Mouse (Mus musculus) stomach, embryonic 15.5 days (tissue): ENCODE data around the gene Cdh15. TPM values are rescaled to one million over a fixed set of nuclear protein-coding genes. Genes with fewer than 3 reads are reported as not detected.

Experiments used
- ATAC-seq: fragments of 200-750 bp; cut with Nextera tagmentation; 2 replicates; pipeline ENCODE4 v1.8.0; 2017; ENCODE audit warnings: low read depth, moderate number of reproducible peaks, moderate TSS enrichment; ENCODE audit not compliant: insufficient read depth, low FRiP score
- H3K27ac ChIP-seq: fragments of 300-500 bp; sonication (generic); 2 replicates; pipeline ENCODE4 v1.5.1; 2015; ENCODE audit warnings: mild to moderate bottlenecking, inconsistent platforms
- H3K27me3 ChIP-seq: fragments of 300-500 bp; sonication (generic); replicated peaks from 2 replicates; pipeline ENCODE4 v1.6.1; 2015; ENCODE audit warnings: inconsistent platforms
- H3K36me3 ChIP-seq: fragments of 300-500 bp; sonication (generic); 2 replicates; pipeline ENCODE4 v1.6.1; 2015; ENCODE audit warnings: inconsistent platforms
- H3K4me1 ChIP-seq: fragments of 300-500 bp; sonication (generic); 2 replicates; pipeline ENCODE4 v1.6.1; 2015; ENCODE audit warnings: inconsistent platforms
- H3K4me2 ChIP-seq: fragments of 300-500 bp; sonication (generic); 2 replicates; pipeline ENCODE4 v1.6.1; 2015; ENCODE audit warnings: mild to moderate bottlenecking, inconsistent platforms
- H3K4me3 ChIP-seq: fragments of 300-500 bp; sonication (generic); replicated peaks from 2 replicates; pipeline ENCODE4 v1.5.1; 2015; ENCODE audit warnings: inconsistent platforms
- H3K9ac ChIP-seq: fragments of 300-500 bp; sonication (generic); 2 replicates; pipeline ENCODE4 v1.6.1; 2015; ENCODE audit warnings: inconsistent platforms
- H3K9me3 ChIP-seq: fragments of 300-500 bp; sonication (generic); 2 replicates; pipeline ENCODE4 v1.6.1; 2016; ENCODE audit warnings: inconsistent platforms
- WGBS: fragments of 180-500 bp; shearing (Covaris S2); methylation state at CpG from one replicate; pipeline ENCODE4 v1.1.7; 2015; 5-methylcytosine and 5-hydroxymethylcytosine counted together
- polyA plus RNA-seq: library from polyadenylated mRNA; unstranded; fragments of >200 nt; fragmentation: Nextera tagmentation; extraction: Ambion mirVana; gene quantifications from 2 replicates; pipeline ENCODE4 v1.2.1, GENCODE M21; 2015

Cdh15 gene
- polyA plus RNA-seq, result 0.49 and 0.88 TPM in 2 replicates

DNA sequence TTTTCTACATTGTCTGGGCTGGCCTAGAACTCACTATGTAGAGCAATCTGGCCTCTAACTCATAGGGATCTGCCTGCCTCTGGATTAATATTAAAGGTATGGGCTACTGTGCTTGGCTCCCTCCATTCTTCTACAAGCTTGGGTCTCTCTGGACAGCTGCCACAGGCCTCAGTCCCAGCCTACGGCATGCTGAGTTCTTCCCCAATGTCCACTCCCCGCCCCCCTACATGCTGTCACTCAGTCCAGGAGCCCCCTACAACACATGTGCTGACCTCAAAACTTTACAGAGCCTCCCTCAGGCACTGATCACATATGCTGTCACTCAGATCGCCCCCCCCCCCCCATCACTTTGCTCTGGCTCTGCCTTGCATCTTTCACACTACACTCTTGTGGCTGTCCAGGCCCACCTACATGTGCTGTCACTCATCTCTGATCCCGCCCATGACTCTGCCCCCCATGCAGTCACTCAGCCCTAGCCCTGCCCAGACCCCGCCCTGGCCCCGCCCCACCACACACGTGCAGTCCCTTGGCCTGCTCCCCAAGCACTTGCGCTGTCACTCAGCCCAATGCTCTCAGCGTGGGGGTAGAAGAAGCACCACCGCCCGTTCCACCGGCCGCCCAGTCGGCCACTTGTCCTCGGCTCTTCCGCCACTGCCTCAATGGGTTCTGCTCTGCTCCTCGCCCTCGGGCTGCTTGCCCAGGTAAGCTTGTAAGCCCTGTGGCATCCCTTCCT, at the start of gene Cdh15:
Gene Cdh15, plus strand, starts transcription at position 138 of the 733 bp plus-strand sequence.
- H3K27me3 ChIP-seq, result no peaks in the 10 kb centered on the region
- H3K4me2 ChIP-seq, result peak within 1 kb of the TSS; percentile 36
- H3K36me3 ChIP-seq, result no peaks in the 10 kb centered on the region
- 17% methylated on average over 18 of the region's 18 CpGs for WGBS
- H3K4me1 ChIP-seq, result 0 out of 2 replicates have a peak, but pooled peaks cover 7% of the 10 kb centered on the region
- H3K27ac ChIP-seq, result no peak within 1 kb of the TSS
- no peaks in the 10 kb centered on the region for H3K9me3 ChIP-seq
- no peak within 1 kb of the TSS for H3K4me3 ChIP-seq
- H3K9ac ChIP-seq, result no peak within 1 kb of the TSS
- peak; percentile 88 for ATAC-seq

DNA sequence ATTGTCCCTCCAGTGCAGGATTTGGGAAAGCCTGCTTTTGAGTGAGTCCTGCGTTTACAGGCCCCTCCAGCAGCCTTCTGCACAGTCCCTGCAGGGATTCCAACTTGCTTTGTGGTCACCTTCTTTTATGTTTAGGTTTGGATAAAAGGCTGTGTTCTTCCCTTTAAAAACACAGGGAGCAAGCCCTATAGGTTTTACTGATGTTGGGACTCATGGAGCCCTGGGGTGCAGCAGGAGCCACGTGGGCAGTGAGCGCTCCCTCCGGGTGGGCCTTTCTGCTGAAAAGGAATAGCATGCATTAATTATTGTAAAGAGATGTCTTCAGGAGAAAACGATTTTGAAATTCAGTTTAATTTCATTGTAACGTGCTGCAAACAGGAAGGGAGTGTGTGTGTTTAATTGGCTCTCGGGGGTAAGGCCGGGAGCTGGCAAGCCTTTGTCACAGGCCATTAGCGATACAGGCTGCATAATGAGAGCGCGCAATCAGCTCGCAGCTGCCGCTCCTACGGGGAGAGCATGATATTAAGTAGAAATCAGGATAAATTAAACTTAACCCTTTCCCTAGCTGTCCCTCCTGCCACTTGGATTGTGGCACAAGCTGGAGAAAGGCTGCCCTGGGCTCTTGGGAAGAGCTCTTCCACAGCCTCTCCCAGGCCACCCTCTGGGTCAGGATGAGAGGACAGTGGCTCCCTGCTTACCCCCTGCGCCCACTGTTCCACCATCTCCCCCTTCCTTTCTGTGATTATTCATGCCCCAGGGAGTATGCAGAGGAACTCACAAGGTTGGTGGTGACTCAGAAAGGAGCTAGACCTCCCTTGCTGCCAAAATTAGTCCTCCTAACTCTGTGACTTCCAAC, 43.6 kb upstream of the Cdh15 start:
- Histone ChIP-seq H3K4me1 (no peaks in the 10 kb centered on the region), H3K4me2 (no peak overlapping the region), H3K27ac (no peak overlapping the region), H3K36me3 (no peaks in the 10 kb centered on the region), H3K27me3 (no peaks in the 10 kb centered on the region), H3K4me3 (no peak overlapping the region), H3K9me3 (no peaks in the 10 kb centered on the region), H3K9ac (no peak overlapping the region)
- ATAC-seq, result no peak
- WGBS, result 54% methylated on average over 15 of the region's 15 CpGs

DNA sequence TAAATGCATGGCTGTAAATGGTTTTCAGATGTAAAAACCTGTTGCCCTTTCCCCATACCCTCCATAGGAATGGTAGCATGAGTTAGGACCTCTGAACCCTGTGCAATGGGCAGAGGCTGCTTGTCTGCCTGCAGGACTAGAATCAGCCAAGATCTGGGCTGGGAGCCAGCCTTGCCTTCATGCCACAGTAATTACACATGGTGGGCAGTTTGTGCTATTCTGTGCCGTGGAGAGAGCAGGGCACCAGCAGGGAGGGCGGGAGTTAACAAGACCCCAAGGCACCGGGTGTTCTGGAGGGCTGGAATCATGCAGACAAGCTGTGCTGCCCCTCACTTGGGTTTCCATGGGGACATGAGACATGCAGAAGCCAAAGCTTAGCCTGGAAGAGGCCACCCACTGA, 42.4 kb upstream of the Cdh15 start:
- Histone ChIP-seq H3K4me2 (no peak overlapping the region), H3K4me1 (no peaks in the 10 kb centered on the region), H3K9ac (no peak overlapping the region), H3K27ac (no peak overlapping the region), H3K9me3 (no peaks in the 10 kb centered on the region), H3K4me3 (no peak overlapping the region), H3K27me3 (no peaks in the 10 kb centered on the region), H3K36me3 (no peaks in the 10 kb centered on the region)
- 66% methylated on average over 3 of the region's 3 CpGs for WGBS
- no peak for ATAC-seq

DNA sequence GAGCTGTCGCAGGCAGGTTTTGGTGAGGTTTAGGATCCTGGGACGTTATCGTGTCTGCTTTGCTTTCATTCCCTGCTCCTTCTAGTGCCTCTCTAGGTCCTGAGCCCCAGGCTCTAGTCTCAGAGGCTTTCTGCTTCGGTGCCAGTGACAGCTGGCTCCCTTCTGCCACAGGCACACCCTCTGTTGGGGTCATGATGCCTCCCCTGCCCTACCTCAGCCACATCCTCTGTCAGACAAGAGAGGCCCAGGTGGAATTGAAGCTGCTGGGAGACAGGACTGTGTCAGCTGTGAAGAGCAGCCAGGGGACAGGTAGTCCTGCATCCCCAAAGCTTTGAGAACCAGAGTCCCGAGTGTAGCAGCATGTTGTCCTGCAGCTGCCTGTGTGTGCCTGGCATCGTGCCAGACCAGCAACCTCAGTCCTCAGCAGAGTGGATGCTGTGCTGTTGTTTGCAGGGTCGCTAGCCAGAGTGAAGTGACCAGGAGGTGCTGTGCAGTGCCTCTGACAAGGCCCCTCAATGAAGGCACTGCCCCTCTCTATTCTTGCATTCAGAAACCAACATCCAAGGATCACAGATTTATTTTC, 40.7 kb upstream of the Cdh15 start:
- H3K4me1 ChIP-seq, result no peaks in the 10 kb centered on the region
- no peaks in the 10 kb centered on the region for H3K9me3 ChIP-seq
- no peaks in the 10 kb centered on the region for H3K27me3 ChIP-seq
- 67% methylated on average over 7 of the region's 7 CpGs for WGBS
- H3K27ac ChIP-seq, result no peak overlapping the region
- H3K9ac ChIP-seq, result no peak overlapping the region
- no peaks in the 10 kb centered on the region for H3K36me3 ChIP-seq
- ATAC-seq, result no peak
- no peak overlapping the region for H3K4me3 ChIP-seq
- H3K4me2 ChIP-seq, result no peak overlapping the region

DNA sequence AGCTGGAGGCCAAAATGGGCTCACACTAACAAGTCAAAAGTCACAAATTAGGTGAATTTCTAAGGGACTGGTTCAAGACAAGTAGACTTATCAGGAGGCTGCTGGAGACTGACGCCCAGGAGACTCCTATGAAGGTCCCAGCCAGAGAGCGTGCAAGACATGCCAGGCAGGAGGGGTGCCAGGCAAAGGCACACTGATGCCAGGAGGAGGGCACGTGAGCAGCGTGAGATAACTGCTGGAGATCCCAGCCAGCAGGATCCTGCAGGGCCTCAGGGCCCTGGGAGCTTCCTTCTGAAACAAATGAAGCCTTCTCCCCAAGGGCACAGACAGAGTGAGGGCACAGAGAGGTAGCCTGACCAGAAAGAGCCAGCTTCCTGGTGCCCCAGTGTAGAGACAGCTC, 39.9 kb upstream of the Cdh15 start:
- ATAC-seq, result no peak
- no peaks in the 10 kb centered on the region for H3K4me1 ChIP-seq
- 90% methylated on average over 4 of the region's 4 CpGs for WGBS
- H3K9me3 ChIP-seq, result no peaks in the 10 kb centered on the region
- H3K36me3 ChIP-seq, result no peaks in the 10 kb centered on the region
- no peaks in the 10 kb centered on the region for H3K27me3 ChIP-seq
- no peak overlapping the region for H3K9ac ChIP-seq
- no peak overlapping the region for H3K27ac ChIP-seq
- H3K4me3 ChIP-seq, result no peak overlapping the region
- no peak overlapping the region for H3K4me2 ChIP-seq

DNA sequence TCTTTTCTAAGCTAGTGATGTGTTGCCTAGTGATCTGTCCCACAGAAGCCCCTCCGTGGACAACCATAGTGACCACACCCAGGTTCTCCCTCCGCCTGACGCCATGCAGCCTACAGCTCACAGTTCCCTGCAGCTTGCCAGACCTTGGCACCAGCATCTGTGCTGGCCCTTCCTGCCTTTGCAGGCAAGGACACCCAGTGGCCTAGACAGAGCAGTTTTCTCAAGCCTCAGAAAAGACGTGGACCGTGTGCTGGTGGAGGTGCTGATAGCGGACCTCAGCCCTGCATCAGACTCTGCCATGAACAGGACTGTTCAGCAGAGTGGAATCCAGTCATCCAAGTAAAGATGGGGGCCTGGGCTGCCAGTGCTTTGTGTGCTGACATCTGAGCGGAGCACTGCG, 37.4 kb upstream of the Cdh15 start:
- no peaks in the 10 kb centered on the region for H3K36me3 ChIP-seq
- 74% methylated on average over 8 of the region's 8 CpGs for WGBS

DNA sequence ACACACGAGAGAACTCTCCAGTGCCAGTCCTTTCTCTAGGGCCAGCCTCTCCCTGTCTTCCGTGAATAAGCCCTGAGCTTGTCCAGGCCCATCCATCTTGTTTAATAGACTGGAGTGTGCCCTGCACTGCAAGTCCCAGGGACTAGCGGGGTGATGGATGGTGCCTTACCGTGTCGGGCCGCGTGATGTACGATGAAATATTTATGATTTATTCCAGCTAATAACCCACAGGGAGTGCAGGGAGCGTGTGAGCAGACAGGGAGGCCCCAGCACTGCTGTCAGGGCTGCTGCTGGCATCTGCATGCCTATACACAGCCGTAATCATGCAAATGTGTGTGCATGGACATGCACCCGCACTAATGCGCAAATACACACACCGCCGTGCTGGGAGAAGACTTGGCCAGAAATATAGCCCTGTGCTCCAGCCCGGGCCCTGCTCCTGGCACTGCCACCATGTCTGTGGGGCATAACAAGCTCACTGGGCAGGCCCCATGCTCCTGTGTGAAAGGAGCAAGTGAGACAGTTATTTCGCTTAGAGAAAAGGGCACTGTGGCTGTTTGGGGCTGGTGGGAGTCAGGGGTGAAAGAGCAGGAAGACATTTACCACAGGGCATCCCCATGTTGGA, 35.8 kb upstream of the Cdh15 start:
- WGBS, result 70% methylated on average over 16 of the region's 16 CpGs
- no peak overlapping the region for H3K4me2 ChIP-seq
- no peaks in the 10 kb centered on the region for H3K4me1 ChIP-seq
- H3K27ac ChIP-seq, result no peak overlapping the region
- H3K9ac ChIP-seq, result no peak overlapping the region
- H3K27me3 ChIP-seq, result no peaks in the 10 kb centered on the region
- H3K9me3 ChIP-seq, result no peaks in the 10 kb centered on the region
- H3K4me3 ChIP-seq, result no peak overlapping the region
- no peak; the same call in 1 of the 2 replicates for ATAC-seq
- H3K36me3 ChIP-seq, result no peaks in the 10 kb centered on the region

More for the DNA sequence above, 37.4 kb upstream of the Cdh15 start:
- Histone ChIP-seq H3K4me1 (no peaks in the 10 kb centered on the region), H3K9me3 (no peaks in the 10 kb centered on the region), H3K4me3 (no peak overlapping the region), H3K27ac (no peak overlapping the region), H3K9ac (no peak overlapping the region), H3K27me3 (no peaks in the 10 kb centered on the region), H3K4me2 (no peak overlapping the region)
- no peak for ATAC-seq

DNA sequence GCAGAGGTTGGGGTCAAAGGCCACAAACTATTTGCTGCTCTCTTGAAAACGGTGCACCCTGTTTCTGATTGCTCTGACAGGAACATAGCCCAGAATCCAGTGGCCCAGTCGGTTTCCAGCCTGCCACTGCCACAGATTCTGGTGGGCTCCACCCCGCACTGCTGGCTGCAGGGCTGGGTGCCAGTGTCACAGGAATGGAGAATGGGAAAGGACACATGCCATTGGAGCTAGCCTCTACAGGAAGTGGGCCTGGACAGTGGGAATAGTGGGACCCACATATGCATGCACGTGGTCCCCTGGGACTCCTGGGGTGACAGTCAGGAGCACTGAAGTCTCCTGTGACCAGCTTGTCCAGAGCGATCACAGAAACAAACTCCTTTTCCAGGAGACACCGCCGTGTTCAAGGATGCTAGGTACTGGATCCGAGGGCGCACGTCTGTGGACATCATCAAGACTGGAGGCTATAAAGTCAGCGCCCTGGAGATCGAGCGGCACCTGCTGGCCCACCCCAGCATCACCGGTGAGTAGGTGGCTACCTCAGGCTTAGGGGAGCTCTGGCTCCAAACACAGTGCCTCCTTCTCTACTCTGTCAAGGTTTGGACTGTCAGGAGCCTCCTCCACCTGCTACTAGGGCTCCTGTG, 35.0 kb upstream of the Cdh15 start:
- H3K27ac ChIP-seq, result no peak overlapping the region
- no peaks in the 10 kb centered on the region for H3K9me3 ChIP-seq
- no peak overlapping the region for H3K4me3 ChIP-seq
- H3K9ac ChIP-seq, result no peak overlapping the region
- H3K4me1 ChIP-seq, result no peaks in the 10 kb centered on the region
- no peak overlapping the region for H3K4me2 ChIP-seq
- H3K27me3 ChIP-seq, result no peaks in the 10 kb centered on the region
- no peaks in the 10 kb centered on the region for H3K36me3 ChIP-seq
- 76% methylated on average over 14 of the region's 14 CpGs for WGBS
- ATAC-seq, result no peak

DNA sequence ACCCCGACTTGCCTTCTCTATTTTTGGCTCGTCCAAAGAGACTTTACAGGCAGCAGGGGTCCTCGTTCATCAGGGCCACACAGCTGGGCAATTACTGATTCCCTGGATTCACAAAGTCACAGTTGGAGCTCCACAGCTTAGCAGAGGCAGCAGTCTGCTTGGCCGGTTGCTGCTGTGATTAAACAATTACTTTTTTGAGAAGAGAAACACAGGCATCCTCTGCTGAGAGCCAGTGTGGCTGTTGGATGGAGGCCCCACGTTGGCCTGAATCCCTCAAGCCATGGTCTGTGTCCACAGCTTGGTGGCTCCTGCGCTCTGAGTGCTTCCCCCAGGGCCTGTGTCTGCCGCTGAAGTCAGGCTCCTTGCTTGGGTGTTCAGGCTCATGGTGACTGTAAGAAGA, 33.2 kb upstream of the Cdh15 start:
- H3K4me2 ChIP-seq, result no peak overlapping the region
- no peak overlapping the region for H3K4me3 ChIP-seq
- H3K36me3 ChIP-seq, result no peaks in the 10 kb centered on the region
- no peak overlapping the region for H3K27ac ChIP-seq
- ATAC-seq, result no peak
- H3K9ac ChIP-seq, result no peak overlapping the region
- H3K27me3 ChIP-seq, result no peaks in the 10 kb centered on the region
- no peaks in the 10 kb centered on the region for H3K4me1 ChIP-seq
- no peaks in the 10 kb centered on the region for H3K9me3 ChIP-seq
- WGBS, result 54% methylated on average over 7 of the region's 7 CpGs

DNA sequence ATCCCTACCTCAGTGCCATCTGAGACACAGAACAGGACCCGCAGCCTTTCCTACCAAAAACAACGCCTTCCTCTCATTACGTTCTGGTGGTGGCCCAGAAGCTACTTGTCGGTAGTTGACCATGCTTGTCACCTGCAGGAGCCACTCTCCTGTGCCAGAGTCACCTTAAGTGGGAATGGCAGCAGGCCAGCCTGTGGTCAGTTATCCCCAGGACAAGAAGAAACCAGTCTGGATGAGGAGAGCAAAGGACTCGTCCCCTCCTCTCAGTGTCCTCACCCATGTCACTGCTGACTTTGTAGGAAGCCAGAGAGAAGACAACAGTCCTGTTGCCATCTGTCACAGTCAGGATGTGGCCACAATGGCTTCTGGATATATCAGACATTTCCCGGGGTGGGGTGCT, 30.8 kb upstream of the Cdh15 start:
- H3K4me1 ChIP-seq, result no peaks in the 10 kb centered on the region
- H3K4me2 ChIP-seq, result no peak overlapping the region
- H3K36me3 ChIP-seq, result no peaks in the 10 kb centered on the region
- no peak overlapping the region for H3K4me3 ChIP-seq
- no peaks in the 10 kb centered on the region for H3K27me3 ChIP-seq
- no peak overlapping the region for H3K9ac ChIP-seq
- WGBS, result 89% methylated on average over 6 of the region's 6 CpGs
- no peak overlapping the region for H3K27ac ChIP-seq
- no peak for ATAC-seq
- no peaks in the 10 kb centered on the region for H3K9me3 ChIP-seq

DNA sequence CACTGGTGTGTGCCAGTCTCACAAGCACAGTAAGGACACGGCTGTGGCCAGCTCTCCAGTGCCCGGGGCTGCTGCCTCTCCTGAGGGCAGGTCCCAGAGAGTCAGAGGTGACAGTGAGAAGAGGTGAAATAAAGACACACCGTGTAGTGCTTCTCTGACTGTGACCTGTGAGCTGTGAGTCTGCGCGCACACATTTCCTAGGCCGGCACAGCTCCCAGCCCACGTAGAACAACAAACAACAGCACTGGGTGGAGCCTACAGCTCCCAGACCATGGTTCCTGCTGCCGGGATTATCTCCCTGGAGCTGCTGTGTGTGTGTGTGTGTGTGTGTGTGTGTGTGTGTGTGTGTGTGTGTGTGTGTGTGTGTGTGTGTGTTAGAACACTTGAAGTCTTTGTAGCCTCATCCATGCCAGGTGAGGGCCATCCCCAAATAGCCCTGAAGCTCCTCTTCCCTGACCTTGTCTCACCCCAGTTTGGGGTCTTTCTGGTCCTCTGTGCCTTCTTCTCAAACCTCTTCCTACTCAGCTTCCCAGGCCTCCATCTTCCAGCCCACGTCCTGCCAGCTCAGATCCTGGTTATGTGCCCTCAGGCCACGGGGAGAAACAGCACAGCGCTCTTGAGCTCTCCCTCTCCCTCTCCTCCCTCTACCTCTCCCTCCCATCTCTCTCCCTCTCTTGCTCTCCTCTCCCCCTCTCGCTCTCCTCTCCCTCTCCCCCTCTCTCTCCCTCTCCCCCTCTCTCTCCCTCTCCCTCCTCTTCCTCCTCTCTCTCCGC, 29.9 kb upstream of the Cdh15 start:
- Histone ChIP-seq H3K27ac (no peak overlapping the region), H3K4me2 (no peak overlapping the region), H3K4me1 (no peaks in the 10 kb centered on the region), H3K36me3 (no peaks in the 10 kb centered on the region), H3K9ac (no peak overlapping the region), H3K9me3 (no peaks in the 10 kb centered on the region), H3K4me3 (no peak overlapping the region), H3K27me3 (no peaks in the 10 kb centered on the region)
- 38% methylated on average over 13 of the region's 13 CpGs for WGBS
- ATAC-seq, result no peak
